Mouse (Mus musculus) MEL (cell line): ENCODE data around the gene BC051019. TPM values are rescaled to one million over a fixed set of nuclear protein-coding genes. Genes with fewer than 3 reads are reported as not detected.

ENCODE experiments used
- DNase-seq: peaks from one replicate; pipeline ENCODE4 v3.0.0; 2011; ENCODE audit warnings: low read depth, low spot score
- H3K27ac ChIP-seq: 2 replicates; pipeline ENCODE4 v1.5.1; 2012; ENCODE audit warnings: low read depth, mild to moderate bottlenecking, control low read depth, low read length, moderate library complexity; ENCODE audit not compliant: control insufficient read depth
- H3K27me3 ChIP-seq, 2 experiments: fragments of 150-350 bp in 1 of 2; sonication (generic) in 1 of 2; 2 replicates each; pipeline ENCODE4 v1.6.1; 2012; ENCODE audit warnings: low read length in 2 of 2, mild to moderate bottlenecking in 2 of 2, improper control_type of control experiment in 1 of 2, moderate library complexity in 1 of 2; ENCODE audit not compliant: insufficient read depth in 2 of 2, control insufficient read depth in 1 of 2
- H3K36me3 ChIP-seq, 2 experiments: 2 replicates each; pipeline ENCODE4 v1.6.1; 2012 to 2014; ENCODE audit warnings: low read length in 2 of 2, improper control_type of control experiment in 1 of 2, inconsistent platforms in 1 of 2, mild to moderate bottlenecking in 1 of 2; ENCODE audit not compliant: insufficient read depth in 2 of 2, control insufficient read depth in 1 of 2
- H3K4me1 ChIP-seq, 2 experiments: fragments of 150-350 bp in 1 of 2; sonication (generic) in 1 of 2; 2 replicates each; pipeline ENCODE4 v1.6.1; 2012; ENCODE audit warnings: low read length in 2 of 2, improper control_type of control experiment in 1 of 2, mild to moderate bottlenecking in 1 of 2; ENCODE audit not compliant: insufficient read depth in 2 of 2, control insufficient read depth in 1 of 2
- H3K4me3 ChIP-seq, 2 experiments: fragments of 150-350 bp in 1 of 2; sonication (generic) in 1 of 2; 2 replicates each; pipeline ENCODE4 v1.5.1; 2012; ENCODE audit warnings: low read depth in 2 of 2, low read length in 2 of 2, mild to moderate bottlenecking in 2 of 2, moderate library complexity in 2 of 2, control low read depth in 1 of 2, improper control_type of control experiment in 1 of 2; ENCODE audit not compliant: control insufficient read depth in 1 of 2, insufficient read depth in 1 of 2
- H3K79me2 ChIP-seq: 2 replicates; pipeline ENCODE4 v1.6.1; 2012; ENCODE audit warnings: mild to moderate bottlenecking, low read length, moderate library complexity; ENCODE audit not compliant: control insufficient read depth, poor library complexity, insufficient read depth
- H3K9ac ChIP-seq: 2 replicates; pipeline ENCODE4 v1.6.1; 2012; ENCODE audit warnings: low read depth, mild to moderate bottlenecking, control low read depth, low read length, moderate library complexity; ENCODE audit not compliant: control insufficient read depth, poor library complexity, severe bottlenecking
- H3K9me3 ChIP-seq: fragments of 150-350 bp; sonication (generic); replicated peaks from 2 replicates; pipeline ENCODE4 v1.6.1; 2012; ENCODE audit warnings: mild to moderate bottlenecking, low read length, improper control_type of control experiment, moderate library complexity; ENCODE audit not compliant: insufficient read depth
- CHD1 ChIP-seq: IDR thresholded peaks from 2 replicates; pipeline ENCODE4 v1.6.1; 2012; ENCODE audit warnings: low read depth, mild to moderate bottlenecking, inconsistent platforms, low read length, improper control_type of control experiment
- CHD2 ChIP-seq: IDR thresholded peaks from 2 replicates; pipeline ENCODE4 v1.6.1; 2011; ENCODE audit warnings: low read length, improper control_type of control experiment
- CTCF ChIP-seq, 3 experiments: IDR thresholded peaks in 2 of 3; conservative IDR thresholded peaks in 1 of 3; 2 replicates each; pipeline ENCODE4 v1.5.1; 2011 to 2012; ENCODE audit warnings: low read length in 3 of 3, low read depth in 2 of 3, mild to moderate bottlenecking in 2 of 3, improper control_type of control experiment in 1 of 3, inconsistent platforms in 1 of 3, mixed read lengths in 1 of 3, moderate library complexity in 1 of 3; ENCODE audit not compliant: control insufficient read depth in 1 of 3, insufficient read depth in 1 of 3, poor library complexity in 1 of 3, severe bottlenecking in 1 of 3
- E2F4 ChIP-seq: IDR thresholded peaks from 2 replicates; pipeline ENCODE4 v1.6.1; 2011; ENCODE audit warnings: low read depth, low read length, improper control_type of control experiment, borderline replicate concordance
- ELF1 ChIP-seq: IDR thresholded peaks from 2 replicates; pipeline ENCODE4 v1.6.1; 2014; ENCODE audit warnings: low read depth, mild to moderate bottlenecking, inconsistent platforms, low read length, improper control_type of control experiment, moderate library complexity
- ETS1 ChIP-seq: IDR thresholded peaks from 2 replicates; pipeline ENCODE4 v1.6.1; 2012; ENCODE audit warnings: low read depth, mild to moderate bottlenecking, inconsistent platforms, low read length, improper control_type of control experiment, moderate library complexity
- GATA1 ChIP-seq: IDR thresholded peaks from 2 replicates; pipeline ENCODE4 v1.6.1; 2011; ENCODE audit warnings: low read depth, low read length, improper control_type of control experiment
- HCFC1 ChIP-seq: IDR thresholded peaks from 2 replicates; pipeline ENCODE4 v1.6.1; 2012; ENCODE audit warnings: low read depth, mild to moderate bottlenecking, inconsistent platforms, low read length, improper control_type of control experiment, moderate library complexity
- JUND ChIP-seq: IDR thresholded peaks from 2 replicates; pipeline ENCODE4 v1.6.1; 2011; ENCODE audit warnings: low read depth, mild to moderate bottlenecking, improper control_type of control experiment, low read length
- KAT2A ChIP-seq: conservative IDR thresholded peaks from 2 replicates; pipeline ENCODE4 v1.6.1; 2012; ENCODE audit warnings: low read depth, low read length, improper control_type of control experiment, inconsistent platforms
- MAFK ChIP-seq: IDR thresholded peaks from 2 replicates; pipeline ENCODE4 v1.6.1; 2011; ENCODE audit warnings: low read depth, mild to moderate bottlenecking, low read length, improper control_type of control experiment, borderline replicate concordance
- MAX ChIP-seq: IDR thresholded peaks from 2 replicates; pipeline ENCODE4 v1.6.1; 2011; ENCODE audit warnings: low read length, improper control_type of control experiment
- MXI1 ChIP-seq: IDR thresholded peaks from 2 replicates; pipeline ENCODE4 v1.6.1; 2011; ENCODE audit warnings: mild to moderate bottlenecking, low read depth, low read length, improper control_type of control experiment
- MYB ChIP-seq: IDR thresholded peaks from 2 replicates; pipeline ENCODE4 v1.6.1; 2011; ENCODE audit warnings: mild to moderate bottlenecking, low read depth, low read length, improper control_type of control experiment
- NELFE ChIP-seq: IDR thresholded peaks from 2 replicates; pipeline ENCODE4 v1.6.1; 2011; ENCODE audit warnings: low read depth, low read length, improper control_type of control experiment
- NRF1 ChIP-seq: IDR thresholded peaks from 2 replicates; pipeline ENCODE4 v1.6.1; 2014; ENCODE audit warnings: low read depth, mild to moderate bottlenecking, inconsistent platforms, low read length, improper control_type of control experiment, moderate library complexity; ENCODE audit not compliant: poor library complexity, insufficient read depth, severe bottlenecking
- POLR2A ChIP-seq, 2 experiments: IDR thresholded peaks; 2 replicates each; pipeline ENCODE4 v1.6.1; 2011 to 2012; ENCODE audit warnings: low read length in 2 of 2, mild to moderate bottlenecking in 2 of 2, control low read depth in 1 of 2, improper control_type of control experiment in 1 of 2, low read depth in 1 of 2, moderate library complexity in 1 of 2; ENCODE audit not compliant: control insufficient read depth in 1 of 2, insufficient read depth in 1 of 2, poor library complexity in 1 of 2
- POLR2AphosphoS2 ChIP-seq: IDR thresholded peaks from 2 replicates; pipeline ENCODE4 v1.6.1; 2011; ENCODE audit warnings: low read length, improper control_type of control experiment
- RAD21 ChIP-seq: IDR thresholded peaks from 2 replicates; pipeline ENCODE4 v1.6.1; 2011; ENCODE audit warnings: mild to moderate bottlenecking, low read depth, low read length, improper control_type of control experiment
- SIN3A ChIP-seq: IDR thresholded peaks from 2 replicates; pipeline ENCODE4 v1.6.1; 2012; ENCODE audit warnings: low read length, improper control_type of control experiment, inconsistent platforms
- SMC3 ChIP-seq: IDR thresholded peaks from 2 replicates; pipeline ENCODE4 v1.6.1; 2011; ENCODE audit warnings: low read depth, low read length, improper control_type of control experiment
- TBP ChIP-seq: IDR thresholded peaks from 2 replicates; pipeline ENCODE4 v1.8.0; 2011; ENCODE audit warnings: low read depth, low read length, improper control_type of control experiment
- TCF12 ChIP-seq: IDR thresholded peaks from 2 replicates; pipeline ENCODE4 v1.6.1; 2014; ENCODE audit warnings: low read depth, mild to moderate bottlenecking, inconsistent platforms, low read length, improper control_type of control experiment, moderate library complexity
- ZKSCAN1 ChIP-seq: IDR thresholded peaks from 2 replicates; pipeline ENCODE4 v1.6.1; 2012; ENCODE audit warnings: low read depth, mild to moderate bottlenecking, inconsistent platforms, low read length, improper control_type of control experiment, moderate library complexity
- ZNF384 ChIP-seq: IDR thresholded peaks from 2 replicates; pipeline ENCODE4 v1.6.1; 2012; ENCODE audit warnings: low read depth, mild to moderate bottlenecking, inconsistent platforms, low read length, improper control_type of control experiment
- polyA plus RNA-seq, 2 experiments: library from polyadenylated mRNA; stranded (reverse) in 1 of 2; unstranded in 1 of 2; fragments of >175 nt in 1 of 2; fragments of >200 nt in 1 of 2; gene quantifications; 2 replicates each; pipeline versions ENCODE4 v1.2.1 to v1.2.4; 2012; ENCODE audit warnings: low replicate concordance in 2 of 2, low read depth in 1 of 2; ENCODE audit not compliant: insufficient read length in 2 of 2, insufficient read depth in 1 of 2, missing spikeins in 1 of 2
- total RNA-seq: library from RNA; depleted of rRNA; stranded (reverse); fragments of 300-350 nt; gene quantifications from 2 replicates; pipeline ENCODE4 v1.2.3, GENCODE M21; 2012

Gene BC051019
- total and polyA plus RNA-seq, 3 experiments = 0.39 TPM; not detected in 2

DNA sequence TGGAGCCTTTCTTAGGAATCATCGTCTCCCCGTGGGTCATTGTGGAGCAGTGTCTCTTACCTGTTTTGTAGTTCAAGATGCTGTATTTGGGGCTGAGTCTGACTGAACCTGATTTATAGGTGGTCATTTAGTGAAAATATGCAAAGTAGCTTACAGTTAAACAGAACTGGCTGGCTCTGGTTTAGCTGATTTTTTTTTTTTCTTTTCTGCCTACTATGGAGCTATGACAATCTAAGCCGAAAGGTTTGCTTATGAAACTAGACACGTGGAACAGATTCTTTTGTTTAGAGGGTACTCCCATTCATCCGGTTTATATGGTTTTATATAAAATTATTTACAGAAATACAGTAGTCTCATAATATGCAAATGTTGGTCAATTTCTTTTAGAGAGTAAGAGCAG, 8.0 kb upstream of the BC051019 start, which contains the start of gene Ascl3:
Ascl3 (minus strand) TSS at position 101 of the 400 bp plus-strand sequence.
- Histone ChIP-seq H3K4me1 (peaks cover 0 to 2% of the 10 kb centered on the region in 2 experiments; a peak in 1 of 4 replicates), H3K27ac (no peak within 1 kb of the TSS)
- no peak for DNase-seq

DNA sequence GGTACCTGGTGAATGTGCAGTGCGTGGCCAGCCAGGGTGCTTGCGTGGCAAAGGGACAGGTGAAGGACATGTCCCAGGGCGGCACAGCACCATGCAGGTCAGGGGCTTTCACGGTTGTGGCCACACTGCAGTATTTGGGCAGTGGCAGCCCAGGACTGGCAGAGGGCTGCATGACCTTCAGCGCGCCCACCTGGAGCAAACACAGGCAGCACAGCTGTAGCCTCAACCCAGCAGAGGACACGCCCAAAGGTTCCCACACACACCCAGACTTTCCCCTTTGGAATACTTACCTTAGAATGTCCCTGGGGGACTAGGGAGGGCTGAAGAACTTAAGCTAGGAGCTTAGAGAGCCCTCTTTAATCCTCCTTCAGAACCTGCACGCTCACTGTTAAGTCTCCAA, 536 bp downstream of the BC051019 start:
- H3K4me1 ChIP-seq = peaks cover 0 to 3% of the 10 kb centered on the region in 2 experiments; a peak in 2 of 4 replicates

More for the DNA sequence above, 8.0 kb upstream of the BC051019 start, which contains the start of gene Ascl3:
- Histone ChIP-seq H3K79me2 (no peaks in the 10 kb centered on the region), H3K27me3 (no peaks in the 10 kb centered on the region)
- no peak for TF ChIP-seq SMC3
- TF ChIP-seq CTCF (IDR thresholded peaks at IDR 0.05 in 2 of 3, conservative IDR thresholded peaks at IDR 0.05 in 1 of 3; ENCODE audit: control insufficient read depth in 1 of 3, insufficient read depth in 1 of 3, low read depth in 2 of 3, low read length in 3 of 3, poor library complexity in 1 of 3, severe bottlenecking in 1 of 3) = no peak
- no peak for TF ChIP-seq MXI1
- TF ChIP-seq ELF1 = no peak
- TF ChIP-seq POLR2AphosphoS2 = no peak
- TF ChIP-seq ZKSCAN1 = no peak
- TF ChIP-seq RAD21 = no peak
- TF ChIP-seq NELFE = no peak
- no peak for TF ChIP-seq MAX
- no peak for TF ChIP-seq E2F4
- no peak for TF ChIP-seq ETS1
- no peak for TF ChIP-seq GATA1
- no peak for TF ChIP-seq KAT2A
- TF ChIP-seq, all 39 proteins: peak for 0
- Histone ChIP-seq H3K4me3 (no peak within 1 kb of the TSS), H3K9me3 (no peaks in the 10 kb centered on the region), H3K36me3 (no peaks in the 10 kb centered on the region), H3K9ac (no peak within 1 kb of the TSS)

More for the DNA sequence above, 536 bp downstream of the BC051019 start:
- Histone ChIP-seq H3K27me3 (no peaks in the 10 kb centered on the region), H3K9me3 (no peaks in the 10 kb centered on the region), H3K27ac (no peak overlapping the region), H3K79me2 (no peaks in the 10 kb centered on the region), H3K4me3 (no peak overlapping the region), H3K36me3 (no peaks in the 10 kb centered on the region; a peak in 1 of 4 replicates), H3K9ac (no peak overlapping the region)
- no peak for TF ChIP-seq MAFK
- no peak for TF ChIP-seq HCFC1
- TF ChIP-seq POLR2A (IDR thresholded peaks at IDR 0.05; ENCODE audit: control insufficient read depth in 1 of 2, insufficient read depth in 1 of 2, low read depth in 1 of 2, low read length in 2 of 2, poor library complexity in 1 of 2) = no peak
- TF ChIP-seq E2F4 = no peak
- TF ChIP-seq MXI1 = no peak
- TF ChIP-seq SIN3A = no peak
- no peak for TF ChIP-seq TBP
- no peak for TF ChIP-seq CHD1
- no peak for TF ChIP-seq GATA1
- TF ChIP-seq CHD2 = no peak
- no peak for TF ChIP-seq NRF1
- TF ChIP-seq KAT2A = no peak
- TF ChIP-seq NELFE = no peak
- no peak for TF ChIP-seq ZNF384
- no peak for TF ChIP-seq JUND
- TF ChIP-seq POLR2AphosphoS2 = no peak
- no peak for TF ChIP-seq TCF12
- no peak for TF ChIP-seq MYB
- no peak for TF ChIP-seq SMC3
- no peak for DNase-seq
